Mouse (Mus musculus): ENCODE results near the gene Letm1. TPM values are rescaled to one million over a fixed set of nuclear protein-coding genes. Genes with fewer than 3 reads are reported as not detected.

The Letm1 gene
- polyA plus RNA-seq (2015; fragmentation: Nextera tagmentation; extraction: Ambion mirVana), result 34.0 and 35.0 TPM in 2 replicates

GRCm38 (mm10) chr5:33782345-33782998 lies at the start of gene Letm1:
Gene Letm1, minus strand, starts transcription at chr5:33782817.

GRCm38 (mm10) chr5:33819876-33820732 lies 37.5 kb upstream of the Letm1 start, which contains the start of gene Nsd2:
Gene Nsd2, plus strand, starts transcription at chr5:33820725.

GRCm38 (mm10) chr5:33721541-33722265 lies 60.9 kb downstream of the Letm1 start, which contains the start of gene Fgfr3:
Gene Fgfr3, plus strand, starts transcription at chr5:33721674.

Other genes with a start within 250 kb of the Letm1 start
- gene Fam53a, start 153.2 kb downstream of the Letm1 start, polyA plus RNA-seq (2015; fragmentation: Nextera tagmentation; extraction: Ambion mirVana), result 48.8 and 49.9 TPM in 2 replicates
- 2.4 and 3.0 TPM in 2 replicates for gene Gm9903, start 152.9 kb downstream of the Letm1 start, polyA plus RNA-seq (2015; fragmentation: Nextera tagmentation; extraction: Ambion mirVana)
- 57.1 and 69.1 TPM in 2 replicates for gene Slbp, start 130.2 kb downstream of the Letm1 start, polyA plus RNA-seq (2015; fragmentation: Nextera tagmentation; extraction: Ambion mirVana)
- gene Tacc3, start 124.7 kb downstream of the Letm1 start, polyA plus RNA-seq (2015; fragmentation: Nextera tagmentation; extraction: Ambion mirVana), result 38.3 and 40.5 TPM in 2 replicates
- gene Tmem129, start 124.4 kb downstream of the Letm1 start, polyA plus RNA-seq (2015; fragmentation: Nextera tagmentation; extraction: Ambion mirVana), result 31.0 and 31.5 TPM in 2 replicates
- 0.50 and 1.3 TPM in 2 replicates for gene Fgfr3, start 61.1 kb downstream of the Letm1 start, polyA plus RNA-seq (2015; fragmentation: Nextera tagmentation; extraction: Ambion mirVana)
- 10.8 and 11.3 TPM in 2 replicates for gene Nsd2, start 37.9 kb upstream of the Letm1 start, polyA plus RNA-seq (2015; fragmentation: Nextera tagmentation; extraction: Ambion mirVana)
- 20.8 and 22.4 TPM in 2 replicates for gene Nelfa, start 153.6 kb upstream of the Letm1 start, polyA plus RNA-seq (2015; fragmentation: Nextera tagmentation; extraction: Ambion mirVana)
- gene Gm1673, start 200.6 kb upstream of the Letm1 start, polyA plus RNA-seq (2015; fragmentation: Nextera tagmentation; extraction: Ambion mirVana), result 18.5 and 23.2 TPM in 2 replicates
- gene Nat8l, start 213.2 kb upstream of the Letm1 start, polyA plus RNA-seq (2015; fragmentation: Nextera tagmentation; extraction: Ambion mirVana), result 0.28 and 1.8 TPM in 2 replicates